In genomic region chr11:74615571-74615970, GRCm38 (mm10) we compare ENCODE assay signal across 31 mouse cellular contexts. TPM values are rescaled to one million over a fixed set of nuclear protein-coding genes. Genes with fewer than 3 reads are reported as not detected.
DNase-seq lines count a peak whose midpoint lies in the region; ATAC-seq and TF ChIP-seq lines count a peak whose summit lies in the region.
"Had no signal": no experiment of that assay in that cellular context is flagged by ENCODE, and none has a peak within 500 bp of the region (broad histone marks: within the 10 kb centered on the region; RNA-seq: fewer than 3 reads in every experiment).

No protein-coding gene starts in this region.

- no peak for TF ChIP-seq POLR2A in cerebellum, adult 2 months (IDR thresholded peaks at IDR 0.05; ENCODE audit: borderline replicate concordance, insufficient read depth, low read length)

- H3K4me2 ChIP-seq in midbrain, postnatal 0 days (ENCODE audit: low read depth, low read length, poor library complexity, severe bottlenecking): no peak overlapping the region
- H3K4me2 ChIP-seq in midbrain, embryonic 15.5 days: no peak overlapping the region
- H3K4me2 ChIP-seq: embryonic facial prominence, embryonic 13.5 days; forebrain, embryonic 12.5 days; heart, embryonic 12.5 days; hindbrain, embryonic 14.5 days; limb, embryonic 12.5 days; liver, embryonic 12.5 days; neural tube, embryonic 13.5 days had no signal

- DNase-seq in layer of hippocampus, adult 2 months (ENCODE audit: low spot score in 2 of 2): no peak
- DNase-seq in layer of hippocampus, adult 8-10 months (ENCODE audit: low spot score in 2 of 2): no peak
- DNase-seq in midbrain, postnatal 0 days (ENCODE audit: low spot score): no peak
- peak; percentile 22 for DNase-seq in ZHBTc4 (ENCODE audit: low read depth, low spot score)
- no peak for DNase-seq in cerebellum, adult 2 months
- DNase-seq: adrenal gland, postnatal 25 days; cerebellum, adult 9-10 months; forebrain, postnatal 0 days; heart, adult 2 months; heart, postnatal 4 days; kidney, adult 18-20 months; kidney, postnatal 4 days; layer of hippocampus, adult 9-11 months; lung, adult 2 months; lung, postnatal 10 days; midbrain, embryonic 14.5 days had no signal

- H3K9ac ChIP-seq in midbrain, postnatal 0 days (replicated peaks; ENCODE audit: low read length, poor library complexity, severe bottlenecking): no peak overlapping the region
- H3K9ac ChIP-seq in midbrain, embryonic 15.5 days: no peak overlapping the region
- H3K9ac ChIP-seq: embryonic facial prominence, embryonic 13.5 days; forebrain, embryonic 12.5 days; forebrain, postnatal 0 days; heart, embryonic 12.5 days; hindbrain, embryonic 14.5 days; limb, embryonic 12.5 days; liver, embryonic 12.5 days; neural tube, embryonic 13.5 days had no signal

- H3K4me3 ChIP-seq in layer of hippocampus, adult 2 months: no peak overlapping the region
- no peak overlapping the region for H3K4me3 ChIP-seq in midbrain, postnatal 0 days (ENCODE audit: low read depth, low read length)
- H3K4me3 ChIP-seq in midbrain, embryonic 15.5 days: no peak overlapping the region
- H3K4me3 ChIP-seq in cerebellum, adult 2 months (replicated peaks; ENCODE audit: insufficient read depth, low read depth, low read length): no peak overlapping the region
- H3K4me3 ChIP-seq: embryonic facial prominence, embryonic 13.5 days; erythroblast, embryonic 14.5 days; forebrain, embryonic 12.5 days; heart, adult 2 months; heart, embryonic 12.5 days; limb, embryonic 12.5 days; liver, embryonic 12.5 days; neural tube, embryonic 13.5 days had no signal

- peaks cover 22% of the 10 kb centered on the region; the same call in 1 of the 2 replicates for H3K27me3 ChIP-seq in midbrain, postnatal 0 days (ENCODE audit: insufficient read depth, low read length)
- peaks cover 17% of the 10 kb centered on the region for H3K27me3 ChIP-seq in midbrain, embryonic 15.5 days (replicated peaks)
- no peaks in the 10 kb centered on the region for H3K27me3 ChIP-seq in cerebellum, adult 2 months (ENCODE audit: control insufficient read depth, insufficient read depth, low read length)

- TF ChIP-seq CTCF in layer of hippocampus, adult 2 months (conservative IDR thresholded peaks at IDR 0.05): peak; percentile 53
- 0 out of 2 replicates have a peak, but pooled peaks have one; percentile 17 for TF ChIP-seq CTCF in midbrain, postnatal 0 days (IDR thresholded peaks at IDR 0.05)
- no peak for TF ChIP-seq CTCF in cerebellum, adult 2 months (IDR thresholded peaks at IDR 0.05; ENCODE audit: borderline replicate concordance, insufficient read depth, low read depth, low read length)

- WGBS in midbrain, postnatal 0 days: 51% methylated on average over 5 of the region's 5 CpGs
- 62% methylated on average over 5 of the region's 5 CpGs for WGBS in midbrain, embryonic 15.5 days
- 71% methylated on average over 5 of the region's 5 CpGs for WGBS in cerebellum, adult 2 months

- H3K4me1 ChIP-seq in midbrain, postnatal 0 days (ENCODE audit: insufficient read depth, low read length): peaks cover 4% of the 10 kb centered on the region; the same call in 1 of the 2 replicates
- peaks cover 16% of the 10 kb centered on the region for H3K4me1 ChIP-seq in midbrain, embryonic 15.5 days
- H3K4me1 ChIP-seq in cerebellum, adult 2 months (ENCODE audit: control insufficient read depth, insufficient read depth, low read length): no peaks in the 10 kb centered on the region; the same call in 1 of the 2 replicates

- no peaks in the 10 kb centered on the region for H3K9me3 ChIP-seq in midbrain, postnatal 0 days (ENCODE audit: low read length)
- H3K9me3 ChIP-seq in midbrain, embryonic 15.5 days: no peaks in the 10 kb centered on the region
- H3K9me3 ChIP-seq: embryonic facial prominence, embryonic 13.5 days; forebrain, embryonic 12.5 days; heart, embryonic 12.5 days; limb, embryonic 12.5 days; liver, embryonic 12.5 days; neural tube, embryonic 13.5 days had no signal

- ATAC-seq in midbrain, postnatal 0 days (ENCODE audit: low FRiP score): no peak
- ATAC-seq in midbrain, embryonic 15.5 days (replicated peaks): no peak
- no peak for ATAC-seq in monocyte, adult 5-6 weeks (replicated peaks; ENCODE audit: insufficient number of reproducible peaks, low FRiP score, low TSS enrichment, poor library complexity, severe bottlenecking)
- ATAC-seq: CD4-positive, CD25-positive, alpha-beta regulatory T cell, adult 4 months; forebrain, postnatal 0 days; inflammation-experienced regulatory T-cells, adult 6 months; liver, embryonic 12.5 days; Patski had no signal

- no peak overlapping the region for H3K27ac ChIP-seq in layer of hippocampus, adult 2 months
- H3K27ac ChIP-seq in midbrain, postnatal 0 days (ENCODE audit: low read depth, low read length): no peak overlapping the region
- no peak overlapping the region for H3K27ac ChIP-seq in midbrain, embryonic 15.5 days
- H3K27ac ChIP-seq in cerebellum, adult 2 months (ENCODE audit: insufficient read depth, low read length): no peak overlapping the region
- H3K27ac ChIP-seq: embryonic facial prominence, embryonic 13.5 days; forebrain, embryonic 12.5 days; heart, adult 2 months; hindbrain, embryonic 14.5 days; limb, embryonic 12.5 days; liver, embryonic 12.5 days; macrophage; neural tube, embryonic 13.5 days had no signal

- no peaks in the 10 kb centered on the region for H3K36me3 ChIP-seq in midbrain, postnatal 0 days (ENCODE audit: insufficient read depth, low read length)
- no peaks in the 10 kb centered on the region for H3K36me3 ChIP-seq in midbrain, embryonic 15.5 days (replicated peaks)
- H3K36me3 ChIP-seq: embryonic facial prominence, embryonic 13.5 days; forebrain, embryonic 12.5 days; G1E; heart, embryonic 12.5 days; limb, embryonic 12.5 days; liver, embryonic 12.5 days; neural tube, embryonic 13.5 days had no signal

RNA-seq across cellular contexts. Expression of gene Ccdc92b, which starts 3.8 kb away (rescaled TPM):
- 10 to 100 TPM; 21.5 to 23.9 TPM for total RNA-seq in layer of hippocampus, adult 2 months (2021)
- 10 to 100 TPM; 23.2 to 28.6 (median 24.6) TPM for total RNA-seq in layer of hippocampus, adult 8-10 months (2022)
- 12.4 and 14.6 TPM in 2 replicates for total RNA-seq in midbrain, postnatal 0 days (2014; rRNA removed)
- polyA plus RNA-seq in midbrain, postnatal 0 days (2015; fragmentation: Nextera tagmentation; extraction: Ambion mirVana): 3.3 and 3.4 TPM in 2 replicates
- polyA plus RNA-seq in midbrain, embryonic 15.5 days (2015; fragmentation: Nextera tagmentation; extraction: Ambion mirVana): 3.3 and 4.0 TPM in 2 replicates
- 21.8 and 22.7 TPM in 2 replicates for polyA plus RNA-seq in cerebellum, adult 2 months (2012; rRNA removed)
- total RNA-seq in monocyte, adult 5-6 weeks (2017): not detected in 3 replicates
- polyA plus RNA-seq: CD4-positive, CD25-positive, alpha-beta regulatory T cell, adult 4 months; G1E; inflammation-experienced regulatory T-cells, adult 6 months had no signal

RNA-seq across cellular contexts. Expression of gene Rap1gap2, which starts 4.9 kb away (rescaled TPM):
- total RNA-seq in layer of hippocampus, adult 2 months (2021): 100 to 1,000 TPM; 129 to 135 TPM
- 100 to 1,000 TPM; 115 to 147 (median 127) TPM for total RNA-seq in layer of hippocampus, adult 8-10 months (2022)
- 48.2 and 49.1 TPM in 2 replicates for total RNA-seq in midbrain, postnatal 0 days (2014; rRNA removed)
- 11.0 and 12.1 TPM in 2 replicates for polyA plus RNA-seq in midbrain, postnatal 0 days (2015; fragmentation: Nextera tagmentation; extraction: Ambion mirVana)
- polyA plus RNA-seq in midbrain, embryonic 15.5 days (2015; fragmentation: Nextera tagmentation; extraction: Ambion mirVana): 14.5 and 15.8 TPM in 2 replicates
- polyA plus RNA-seq in cerebellum, adult 2 months (2012; rRNA removed): 67.5 and 71.0 TPM in 2 replicates
- 186 to 201 TPM (median 194 TPM) in 3 replicates for total RNA-seq in monocyte, adult 5-6 weeks (2017)

RNA-seq across cellular contexts. Expression of gene Cluh, which starts 33.7 kb away (rescaled TPM):
- 10 to 100 TPM; 71.2 to 74.0 TPM for total RNA-seq in layer of hippocampus, adult 2 months (2021)
- total RNA-seq in layer of hippocampus, adult 8-10 months (2022): 10 to 100 TPM; 71.1 to 78.3 (median 73.6) TPM
- 71.5 and 106 TPM in 2 replicates for total RNA-seq in midbrain, postnatal 0 days (2014; rRNA removed)
- polyA plus RNA-seq in midbrain, postnatal 0 days (2015; fragmentation: Nextera tagmentation; extraction: Ambion mirVana): 17.0 and 18.4 TPM in 2 replicates
- polyA plus RNA-seq in midbrain, embryonic 15.5 days (2015; fragmentation: Nextera tagmentation; extraction: Ambion mirVana): 18.2 TPM in 2 replicates
- 67.4 and 68.4 TPM in 2 replicates for polyA plus RNA-seq in cerebellum, adult 2 months (2012; rRNA removed)
- total RNA-seq in monocyte, adult 5-6 weeks (2017): 13.9 to 24.2 TPM (median 16.7 TPM) in 3 replicates

Comparison
In these comparisons a context has a peak if more than half of its experiments do, and no peak if none do; other contexts are left out.
1. RNA of gene Ccdc92b, which starts 3.8 kb away (total RNA-seq): 23.2 to 28.6 TPM in layer of hippocampus, adult 8-10 months, 21.5 to 23.9 TPM in layer of hippocampus, adult 2 months and 12.4 to 14.6 TPM in midbrain, postnatal 0 days; not detected in monocyte, adult 5-6 weeks; every median in the first group is over 10 times any median in the second.